Mouse (Mus musculus) monocyte, adult 2 months (primary cell): ENCODE measurements around the gene Gabrb3.

Experiments used
- DNase-seq, 2 experiments: peaks; one replicate each; pipeline ENCODE4 v3.0.0; 2022; ENCODE audit warnings: low spot score in 2 of 2, low read depth in 1 of 2

Gabrb3 gene

GRCm38 (mm10) chr7:57419392-57419791, at the start of gene Gabrb3:
TSS of gene Gabrb3 (plus strand) at chr7:57419692.
- DNase-seq, result no peak

GRCm38 (mm10) chr7:57384112-57384511, 35.4 kb upstream of the Gabrb3 start:
- DNase-seq, result no peak

DNA sequence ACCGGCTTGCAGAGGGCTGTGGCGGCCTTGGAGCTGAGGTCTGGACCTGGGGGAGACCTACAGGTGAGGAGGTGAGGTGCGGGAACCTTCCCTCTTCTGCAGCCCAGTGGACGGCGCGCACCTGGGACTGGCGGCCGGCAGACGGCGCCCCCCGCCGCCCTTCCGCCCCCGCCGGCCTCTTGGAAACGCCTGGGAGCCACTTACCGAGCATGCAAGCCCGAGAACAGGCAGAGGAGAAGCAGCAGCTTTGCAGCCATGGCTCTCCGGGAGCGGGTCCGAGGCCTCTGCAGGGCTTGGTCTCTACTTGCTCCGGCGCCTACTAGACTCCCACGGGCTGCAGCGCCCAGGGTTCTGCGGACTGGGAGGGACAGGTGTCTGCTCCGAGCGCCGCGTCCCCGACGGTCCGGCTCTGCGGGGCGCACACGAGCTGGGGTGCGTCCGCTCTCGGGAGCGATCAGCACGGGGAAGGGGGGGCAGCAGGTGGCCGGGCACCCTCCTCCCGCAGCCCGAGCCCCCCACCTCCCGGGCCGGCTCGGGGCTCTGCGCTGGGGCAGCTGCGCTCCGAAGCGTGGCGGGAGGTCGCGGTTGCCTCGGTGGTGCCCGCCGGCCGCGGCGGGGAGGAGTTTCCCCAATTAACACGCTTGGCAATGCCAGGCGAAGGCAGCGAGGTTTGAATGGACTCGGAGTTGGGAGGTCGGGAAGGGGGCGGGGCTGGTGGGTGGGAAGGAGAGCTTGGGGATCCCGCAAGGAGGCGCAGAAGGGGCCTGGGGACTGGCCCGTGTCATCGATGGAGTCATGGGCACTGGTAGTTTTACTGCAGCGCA, 32.8 kb upstream of the Gabrb3 start, which contains the start of gene Gabrg3:
Gene Gabrg3, minus strand, starts transcription at position 672 of the 824 bp plus-strand sequence.
- no peak for DNase-seq

DNA sequence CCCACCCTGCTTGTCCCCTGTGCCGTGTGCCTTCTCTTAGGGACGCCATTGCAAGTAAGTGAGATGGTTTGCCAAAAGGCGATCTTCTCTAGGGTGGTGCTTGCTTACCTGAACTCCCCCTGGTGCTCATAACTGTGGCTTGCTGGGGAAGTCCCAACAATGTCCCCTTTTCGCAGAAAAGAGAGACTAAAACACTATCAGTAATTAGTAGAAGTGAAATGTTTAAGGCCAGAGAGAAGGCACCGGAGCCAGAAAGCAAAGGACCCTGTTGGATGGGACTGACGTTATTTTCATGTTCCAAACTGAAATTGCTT, 32.2 kb upstream of the Gabrb3 start:
- no peak for DNase-seq

GRCm38 (mm10) chr7:57390046-57390445, 29.4 kb upstream of the Gabrb3 start:
- no peak for DNase-seq

- DNase-seq, result no peak
Measured at GRCm38 (mm10) chr7:57393551-57393950, 25.9 kb upstream of the Gabrb3 start.

DNA sequence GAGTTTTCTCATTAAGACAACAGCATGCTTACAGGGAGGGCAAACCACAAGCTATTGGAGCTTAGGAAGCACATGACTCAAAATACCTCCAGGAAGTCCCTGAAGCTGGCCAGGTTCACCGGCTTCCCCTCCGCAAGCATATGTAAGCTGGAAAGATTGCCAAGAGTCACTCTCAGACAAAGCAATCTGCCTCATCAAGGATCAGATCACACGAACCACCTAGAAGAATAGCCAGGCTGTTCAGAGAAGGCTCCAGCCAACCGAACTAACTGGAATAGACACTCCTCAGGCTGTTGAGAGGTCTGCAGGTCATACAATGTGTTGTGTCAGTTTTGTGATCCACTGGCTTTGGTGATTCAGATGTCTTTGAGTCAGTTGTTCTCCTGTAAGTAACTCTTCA, 8.3 kb upstream of the Gabrb3 start:
- no peak for DNase-seq

GRCm38 (mm10) chr7:57412896-57413295, 6.6 kb upstream of the Gabrb3 start:
- no peak for DNase-seq

DNA sequence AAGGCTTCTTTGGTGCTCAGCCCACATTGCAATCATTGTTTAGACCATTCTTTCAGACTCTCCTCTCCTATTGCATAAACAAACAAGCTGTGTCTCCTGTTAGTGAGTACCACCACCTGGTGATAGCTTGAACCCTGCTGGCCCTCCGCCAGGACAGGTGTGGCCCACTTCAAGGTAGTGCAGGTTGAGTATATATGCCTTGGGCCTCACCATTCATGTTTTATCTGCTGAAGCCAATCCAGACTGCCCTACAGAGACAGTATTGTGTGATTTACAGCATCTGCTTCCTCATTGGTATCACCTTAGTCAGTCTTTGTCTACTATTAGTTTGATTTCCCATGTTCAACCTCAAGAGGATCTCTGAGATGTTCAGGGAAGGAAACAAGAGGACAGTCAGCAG, 1.6 kb downstream of the Gabrb3 start:
- no peak for DNase-seq

DNA sequence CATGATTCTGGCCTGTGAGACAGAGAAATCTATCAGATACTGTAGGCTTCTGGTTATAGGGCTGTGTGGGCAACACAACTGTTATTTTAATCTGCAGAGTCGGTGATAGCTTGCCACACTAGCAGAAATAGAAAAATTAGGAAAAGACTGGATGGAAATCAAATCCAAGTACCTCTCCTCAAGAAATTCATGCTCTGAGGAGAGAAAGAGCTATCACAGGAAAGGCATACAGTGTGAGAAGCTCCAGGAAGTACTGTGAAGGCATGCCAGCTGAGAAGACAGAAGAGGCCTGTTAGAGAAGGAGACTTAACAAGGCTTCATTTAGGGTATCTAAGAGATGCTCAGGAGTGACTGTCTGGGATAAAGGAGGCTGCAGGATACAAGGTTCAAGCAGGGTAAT, 3.2 kb downstream of the Gabrb3 start:
- DNase-seq, result no peak

DNA sequence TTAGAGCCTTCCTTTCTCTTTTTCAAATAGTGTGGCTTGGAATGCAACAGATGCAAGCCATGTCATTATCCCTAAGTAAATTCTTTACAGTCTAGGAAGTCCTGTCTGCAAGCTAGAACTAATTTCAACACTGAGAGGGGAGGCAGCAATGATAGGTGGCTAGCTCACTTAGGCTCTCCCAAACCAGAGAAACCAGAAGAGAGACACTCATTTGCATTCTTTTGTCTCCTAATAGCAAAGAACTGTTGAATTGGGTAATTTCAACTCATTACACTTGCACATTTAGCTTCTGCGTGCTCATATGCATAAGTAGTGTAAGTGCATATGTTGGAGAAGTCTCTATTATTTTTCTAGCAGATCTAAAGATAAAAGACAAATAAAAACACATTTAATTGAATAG, 28.7 kb downstream of the Gabrb3 start:
- DNase-seq, result no peak

GRCm38 (mm10) chr7:57460354-57460753, 40.9 kb downstream of the Gabrb3 start:
- DNase-seq, result no peak

DNA sequence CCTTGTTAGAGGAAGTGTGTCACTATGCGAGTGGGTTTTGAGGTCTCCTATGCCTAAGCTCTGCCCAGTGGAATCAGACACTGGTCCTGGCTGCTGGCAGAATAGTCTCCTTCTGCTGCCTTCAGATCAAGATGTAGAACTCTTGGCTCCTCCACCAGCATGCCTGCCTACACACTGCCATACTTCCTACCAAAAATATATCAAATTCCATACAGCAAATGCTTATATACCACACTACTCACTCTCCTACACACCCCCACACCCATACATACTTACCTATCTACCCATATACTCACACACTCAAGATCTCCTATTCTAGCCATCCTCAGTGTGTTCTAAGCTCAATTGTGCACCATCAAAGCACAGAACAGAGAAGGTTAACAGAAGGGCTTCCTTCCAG, 51.8 kb downstream of the Gabrb3 start:
- DNase-seq, result no peak

- DNase-seq, result no peak
Measured at GRCm38 (mm10) chr7:57473811-57474525, 54.5 kb downstream of the Gabrb3 start.

DNA sequence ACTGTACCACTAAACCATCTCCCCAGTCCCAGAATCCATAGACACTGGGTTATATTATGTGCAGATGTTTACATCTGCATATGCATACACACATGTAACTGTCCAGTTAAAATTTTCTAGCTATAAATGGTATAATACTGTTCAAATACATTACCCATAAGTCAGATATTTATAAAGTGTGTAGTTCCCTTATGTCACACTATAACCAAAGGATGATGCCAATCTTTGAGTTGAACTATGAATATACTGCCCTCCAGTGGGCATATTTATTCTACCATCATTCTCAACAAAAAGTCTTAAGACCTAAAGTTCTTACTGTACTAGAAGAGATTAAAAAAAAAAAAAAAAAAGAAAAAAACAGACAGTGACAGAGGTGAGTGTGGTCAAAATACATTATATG, 63.4 kb downstream of the Gabrb3 start:
- DNase-seq, result no peak

DNA sequence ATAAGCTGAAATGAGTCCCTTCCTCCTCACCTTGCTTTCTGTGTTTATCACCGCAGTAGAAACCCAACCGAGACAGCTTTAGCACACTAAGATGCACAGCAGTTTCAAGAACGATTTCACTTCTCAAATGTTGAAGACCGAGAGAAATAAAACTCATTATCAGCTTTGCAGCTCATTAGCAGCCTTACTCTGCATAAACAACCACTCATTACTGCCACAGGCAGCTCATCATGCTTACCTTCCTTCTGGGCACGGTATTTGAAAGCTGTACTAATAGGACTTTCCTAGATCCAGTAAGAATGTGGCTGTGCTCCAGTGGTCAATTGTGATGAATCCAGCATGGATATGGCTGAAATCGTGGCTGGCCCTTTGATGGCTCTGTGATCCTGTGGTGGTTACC, 67.4 kb downstream of the Gabrb3 start:
- no peak for DNase-seq

DNA sequence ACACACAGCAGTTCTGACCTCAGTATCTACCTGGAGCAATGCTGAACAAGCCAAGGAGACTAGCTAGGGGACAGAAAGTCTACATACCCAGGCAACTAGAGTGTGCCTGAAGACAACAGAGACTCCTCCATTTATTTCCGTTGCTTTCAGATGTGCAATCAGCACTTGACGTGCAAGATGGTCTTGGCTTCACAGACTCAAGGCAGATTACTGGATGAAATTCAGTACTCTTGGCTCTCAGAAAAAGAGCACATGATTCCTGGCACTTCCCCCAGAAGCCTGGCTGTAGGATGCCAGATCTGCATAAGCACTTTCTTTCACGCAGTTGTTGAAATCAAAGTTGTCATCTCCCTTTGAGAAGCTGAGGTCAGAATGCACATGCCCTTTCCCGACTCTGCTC, 72.3 kb downstream of the Gabrb3 start:
- no peak for DNase-seq

GRCm38 (mm10) chr7:57502809-57503208, 83.3 kb downstream of the Gabrb3 start:
- no peak for DNase-seq

- DNase-seq, result no peak
Measured at GRCm38 (mm10) chr7:57508860-57509632, 89.6 kb downstream of the Gabrb3 start.

GRCm38 (mm10) chr7:57509681-57510141, 90.2 kb downstream of the Gabrb3 start, which contains the start of gene Gabra5:
TSS of gene Gabra5 (minus strand) at chr7:57510059.
- DNase-seq, result no peak

- no peak for DNase-seq
Measured at GRCm38 (mm10) chr7:57512955-57513354, 93.5 kb downstream of the Gabrb3 start.

DNA sequence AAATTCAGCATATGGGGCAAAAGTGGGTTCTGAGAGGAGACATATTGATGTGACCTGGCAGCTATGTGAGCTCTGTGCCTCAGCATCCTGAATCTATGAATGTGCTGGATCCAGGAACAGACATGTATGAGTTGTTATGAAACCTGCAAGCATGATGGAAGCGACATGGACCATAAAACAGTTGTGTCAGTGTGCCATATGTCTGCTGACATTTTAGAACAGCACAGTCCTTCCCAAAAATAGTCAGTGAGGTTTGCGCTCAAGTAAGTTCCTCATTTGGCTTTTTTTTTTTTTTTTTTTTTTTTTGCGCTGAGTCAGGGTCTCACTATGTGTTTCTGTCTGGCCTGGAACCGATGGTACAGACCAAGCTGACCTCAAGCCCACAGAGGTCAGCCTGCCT, 110.0 kb downstream of the Gabrb3 start:
- DNase-seq, result no peak
